Mouse (Mus musculus) right cerebral cortex, postnatal 25 days (tissue): ENCODE data around the gene Col8a2.

Experiments used
- DNase-seq: peaks from one replicate; pipeline ENCODE4 v3.0.0; 2022

Gene Col8a2

DNA sequence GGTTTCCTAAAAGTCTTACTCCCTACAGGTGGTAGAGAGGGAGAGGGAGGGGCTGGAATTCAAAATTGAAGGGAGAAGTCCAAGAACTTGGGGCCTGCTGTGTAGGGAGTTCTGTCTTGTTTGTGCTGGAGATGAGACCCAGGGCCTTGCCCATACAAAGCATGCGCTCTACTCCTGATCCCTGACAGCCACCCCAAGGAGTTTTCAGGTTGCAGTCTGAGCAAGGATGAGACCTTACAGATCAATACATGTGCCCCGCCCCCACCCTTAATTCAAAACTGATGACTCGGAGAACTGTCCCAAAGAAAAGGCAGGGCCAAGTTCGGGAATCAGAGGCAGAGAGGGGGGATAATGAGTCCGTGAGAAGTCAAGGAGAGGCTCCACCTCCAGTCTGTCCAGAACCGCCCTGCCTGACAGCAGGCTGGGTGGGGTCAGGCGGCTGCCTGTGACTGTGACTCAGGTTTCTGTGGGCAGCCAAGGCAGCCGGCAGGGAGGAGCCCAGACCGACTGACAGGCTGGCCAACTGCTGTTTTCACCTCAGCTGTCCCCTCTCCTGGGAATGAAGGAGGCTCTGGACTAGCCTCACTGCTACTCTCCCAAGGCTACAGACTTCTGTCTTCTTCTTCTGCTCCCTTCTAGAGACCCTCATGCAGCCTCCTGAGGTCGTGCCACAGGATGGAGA is 25.9 kb upstream of the Col8a2 start:
- no peak for DNase-seq

DNA sequence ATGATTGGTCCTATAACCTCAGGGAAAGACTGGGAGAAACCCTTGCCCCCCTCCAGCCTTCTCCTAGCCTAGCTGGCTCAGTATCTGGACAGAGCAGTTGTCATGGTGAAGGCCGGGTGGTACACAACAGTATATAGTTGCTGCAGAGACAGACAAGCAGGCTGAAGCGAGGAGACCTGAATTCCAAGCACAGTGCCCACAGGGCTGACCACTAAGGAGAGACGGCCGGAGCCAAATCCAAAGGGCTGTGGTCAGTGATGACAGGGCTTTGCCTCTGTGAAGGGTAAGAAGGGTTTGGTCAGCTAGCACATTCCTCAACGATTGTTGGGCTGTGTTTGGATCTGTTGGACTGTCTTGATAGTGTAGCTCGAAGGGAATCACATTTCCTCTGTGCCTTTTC is 25.3 kb upstream of the Col8a2 start:
- DNase-seq, result no peak

DNA sequence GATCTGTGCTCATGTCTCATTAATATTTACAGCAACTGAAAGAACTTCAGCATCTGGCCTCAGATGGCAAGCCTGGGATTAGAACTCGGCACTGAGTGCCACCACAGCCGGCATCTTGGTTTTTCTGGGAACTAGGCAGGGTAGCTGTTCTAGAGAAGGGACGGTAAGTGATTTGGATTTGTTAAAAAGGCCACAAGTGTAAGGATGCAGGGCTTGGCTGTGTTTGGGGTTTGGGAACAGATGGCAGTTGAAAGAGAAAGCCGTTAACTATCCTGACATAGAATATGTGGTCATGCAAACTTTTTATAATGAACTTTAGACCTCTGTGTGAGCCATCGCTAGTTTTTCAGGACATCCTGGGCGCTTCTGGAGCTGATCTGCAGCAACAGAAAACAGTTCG is 24.9 kb upstream of the Col8a2 start:
- DNase-seq, result no peak

DNA sequence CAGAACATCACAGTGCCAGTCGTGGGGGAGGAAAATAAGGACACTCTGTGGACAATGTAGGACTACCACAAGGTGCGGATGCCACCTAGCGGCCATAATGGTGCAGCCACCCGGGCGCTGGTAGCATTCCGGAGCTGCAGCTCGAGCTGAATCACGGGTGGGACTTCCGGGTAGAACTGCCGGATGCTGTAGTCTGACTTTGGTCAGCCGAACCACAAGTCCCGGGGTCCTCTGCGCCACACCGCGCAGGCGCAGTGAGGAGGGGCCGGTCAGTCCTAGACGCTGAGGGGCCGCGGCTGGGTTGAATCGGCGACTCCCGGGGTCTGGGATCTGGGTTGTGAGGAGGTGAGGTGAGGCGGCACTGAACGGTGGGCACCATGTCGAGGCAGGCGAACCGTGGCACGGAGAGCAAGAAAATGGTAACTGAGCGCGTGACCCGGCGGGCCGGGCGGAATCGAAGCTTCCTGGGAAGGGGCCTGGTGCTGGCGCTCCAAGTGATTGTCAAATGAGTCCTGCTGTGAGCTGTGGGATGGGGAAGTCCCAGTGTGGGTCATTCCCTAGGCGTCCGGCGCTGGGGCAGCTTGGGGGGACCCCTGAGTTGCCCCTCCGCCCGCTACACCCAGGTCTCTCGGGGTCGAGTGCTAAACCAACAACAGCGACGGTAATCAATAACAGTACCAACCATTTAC is 24.3 kb upstream of the Col8a2 start, which contains the start of gene Trappc3:
Gene Trappc3 (plus strand): TSS at position 207 of the 689 bp plus-strand sequence.
- DNase-seq, result peak; percentile 99

DNA sequence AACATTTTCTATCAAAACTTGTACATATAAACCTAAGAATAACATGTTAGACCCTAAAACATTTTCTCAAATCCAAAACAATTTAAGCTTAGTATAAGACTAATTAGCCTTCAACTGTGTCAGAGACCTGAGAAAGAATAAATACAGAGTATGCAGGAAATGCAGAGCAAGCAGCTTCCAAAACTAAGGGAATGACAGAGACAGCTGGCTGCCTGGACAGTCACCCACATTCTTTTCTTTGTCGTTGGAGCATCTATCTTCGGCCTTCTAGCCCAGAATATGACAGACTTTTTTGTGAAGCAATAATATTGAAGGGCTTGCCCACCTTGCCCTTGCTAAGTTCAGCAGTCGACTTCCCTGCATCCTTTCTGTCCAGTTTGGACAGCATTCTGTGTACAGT is 17.3 kb upstream of the Col8a2 start:
- no peak for DNase-seq

DNA sequence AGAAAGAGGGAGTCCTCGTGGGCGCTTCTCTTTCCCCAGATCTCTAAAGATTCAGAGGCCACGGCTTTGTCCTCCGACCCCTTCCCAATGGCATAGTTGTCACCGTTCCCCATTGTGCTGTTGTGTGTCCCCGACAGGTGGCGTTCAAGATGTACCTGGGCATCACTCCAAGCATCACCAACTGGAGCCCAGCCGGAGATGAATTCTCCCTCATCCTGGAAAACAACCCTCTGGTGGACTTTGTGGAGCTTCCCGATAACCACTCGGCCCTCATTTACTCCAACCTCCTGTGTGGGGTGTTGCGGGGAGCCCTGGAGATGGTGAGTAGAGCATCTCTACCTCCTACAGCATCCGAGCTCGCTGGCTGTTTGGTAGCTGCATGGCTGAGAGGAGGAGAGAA is 12.8 kb upstream of the Col8a2 start:
- no peak for DNase-seq

DNA sequence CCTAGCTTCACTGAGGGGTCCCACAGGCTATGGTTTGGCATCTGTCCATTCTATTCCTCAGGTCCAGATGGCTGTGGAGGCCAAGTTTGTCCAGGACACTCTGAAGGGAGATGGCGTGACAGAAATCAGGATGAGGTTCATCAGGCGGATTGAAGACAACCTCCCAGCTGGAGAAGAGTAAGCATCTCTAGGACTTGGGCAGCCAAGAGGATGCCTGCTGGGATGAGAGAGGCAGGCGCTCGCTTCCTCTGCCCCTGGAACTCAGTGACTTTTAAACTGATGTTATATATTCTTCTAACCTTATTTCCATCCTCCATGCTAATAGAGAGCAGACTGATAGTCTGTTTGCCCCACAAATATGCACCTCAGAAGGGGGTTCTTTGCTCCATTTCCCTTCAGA is 11.5 kb upstream of the Col8a2 start:
- DNase-seq, result no peak

DNA sequence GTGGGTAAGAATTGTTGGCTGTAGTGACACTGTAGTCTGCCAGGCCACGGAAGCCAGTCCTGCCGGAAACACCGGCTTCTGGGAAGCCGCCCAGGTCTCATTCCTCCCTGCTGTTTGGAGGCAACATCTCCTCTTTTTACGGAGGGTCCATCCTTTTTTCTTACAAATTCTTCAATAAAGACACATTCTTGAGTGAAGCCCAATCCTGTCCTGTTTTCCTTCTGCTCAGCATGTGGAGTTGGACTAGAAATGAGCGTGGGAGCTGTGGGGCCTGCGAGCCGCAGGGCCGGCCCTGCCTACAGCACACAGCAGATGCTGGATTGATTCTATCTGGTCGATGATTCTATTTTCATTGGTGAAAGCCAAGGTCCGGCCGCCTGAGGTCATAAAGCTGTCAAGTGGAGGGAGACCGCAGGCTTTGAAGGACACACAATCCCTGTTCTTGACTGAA is 10.9 kb upstream of the Col8a2 start:
- DNase-seq, result no peak

DNA sequence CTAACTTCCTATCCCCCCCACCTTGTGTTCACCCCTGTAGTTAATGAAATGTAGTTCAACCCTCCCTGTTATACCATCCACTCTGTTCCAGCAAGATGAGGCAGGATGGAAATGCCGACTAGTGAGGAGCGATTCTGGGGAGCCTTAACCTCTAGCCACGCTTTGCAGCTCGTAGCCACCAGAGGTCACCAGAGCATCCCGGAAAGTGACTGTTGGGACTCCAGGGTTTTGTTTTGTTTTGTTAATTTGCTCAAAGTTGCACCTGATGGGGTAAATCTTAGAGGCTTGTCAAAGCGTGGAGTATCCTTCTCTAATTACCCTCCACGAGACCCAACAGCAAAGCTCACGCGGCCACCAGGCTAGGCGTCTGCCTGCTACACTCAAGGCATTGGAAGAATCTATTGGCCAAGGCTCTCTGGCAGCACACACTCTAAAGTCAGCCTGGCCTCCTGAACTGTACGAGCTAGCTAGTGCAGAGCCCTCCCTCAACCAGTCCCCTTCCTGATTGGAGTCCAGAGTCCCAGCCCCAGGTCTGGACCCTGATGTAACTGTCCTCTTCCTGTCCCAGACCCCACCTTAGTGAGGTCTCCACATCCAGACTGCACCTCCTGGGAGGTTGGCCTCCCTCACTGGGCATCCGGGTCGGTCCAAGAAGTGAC is 8.6 kb upstream of the Col8a2 start:
- DNase-seq, result no peak

DNA sequence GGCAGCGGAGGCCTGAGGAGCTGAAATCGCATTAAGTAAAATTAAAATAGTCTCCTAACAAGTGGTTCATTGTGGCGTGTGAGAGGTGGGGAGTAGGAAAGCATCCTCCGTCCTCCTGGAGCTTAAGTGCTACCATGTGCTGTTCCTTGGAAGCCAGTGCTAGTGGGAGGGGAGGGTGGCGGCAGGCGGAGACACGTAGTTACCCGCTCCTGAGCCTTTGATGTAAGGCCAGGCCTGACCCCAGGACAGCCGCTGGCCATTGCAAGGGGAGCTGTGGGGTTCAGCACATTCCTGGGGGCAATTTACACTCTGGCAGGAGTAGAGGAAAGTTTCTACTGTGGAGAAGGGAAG is 8.1 kb upstream of the Col8a2 start:
- DNase-seq, result no peak

DNA sequence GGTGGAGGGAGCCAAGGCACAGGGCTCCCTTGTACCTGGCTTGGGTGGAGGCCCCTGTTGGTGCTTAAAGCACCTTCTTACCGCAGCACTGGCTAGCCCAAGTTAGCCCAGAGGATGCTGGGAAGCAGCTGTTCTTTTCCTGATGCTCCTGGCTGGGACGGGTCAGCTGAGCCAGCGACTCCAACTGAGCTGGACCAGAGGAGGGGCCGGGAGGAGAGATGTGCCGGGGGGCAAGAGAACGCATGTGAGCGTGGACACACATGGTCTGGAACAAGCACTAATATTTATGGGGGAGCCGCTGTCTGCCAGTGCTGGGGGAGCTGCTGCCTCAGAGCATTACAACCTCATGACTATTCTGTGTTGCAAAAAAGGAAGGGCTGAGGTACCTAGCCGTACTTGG is 7.6 kb upstream of the Col8a2 start:
- DNase-seq, result no peak

DNA sequence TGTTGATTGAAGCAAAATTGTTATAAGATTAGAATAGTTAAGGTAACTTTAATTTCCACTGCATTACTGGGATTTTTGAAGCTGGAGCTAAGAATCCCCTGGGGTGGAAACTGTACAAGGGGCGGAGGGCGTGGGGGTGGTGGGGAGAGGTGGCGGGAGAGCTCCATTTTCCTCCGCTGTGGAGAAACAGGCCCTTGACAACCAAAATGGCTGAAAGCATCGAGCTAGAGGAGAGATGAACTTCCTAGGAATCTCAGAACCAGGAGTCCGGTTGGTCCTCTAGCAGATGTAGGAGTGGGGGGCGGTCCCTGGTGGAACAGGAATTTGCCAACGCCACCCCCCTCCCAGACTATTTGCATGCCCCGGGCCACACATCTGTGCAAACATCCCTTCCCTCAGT is 4.9 kb upstream of the Col8a2 start:
- no peak for DNase-seq

DNA sequence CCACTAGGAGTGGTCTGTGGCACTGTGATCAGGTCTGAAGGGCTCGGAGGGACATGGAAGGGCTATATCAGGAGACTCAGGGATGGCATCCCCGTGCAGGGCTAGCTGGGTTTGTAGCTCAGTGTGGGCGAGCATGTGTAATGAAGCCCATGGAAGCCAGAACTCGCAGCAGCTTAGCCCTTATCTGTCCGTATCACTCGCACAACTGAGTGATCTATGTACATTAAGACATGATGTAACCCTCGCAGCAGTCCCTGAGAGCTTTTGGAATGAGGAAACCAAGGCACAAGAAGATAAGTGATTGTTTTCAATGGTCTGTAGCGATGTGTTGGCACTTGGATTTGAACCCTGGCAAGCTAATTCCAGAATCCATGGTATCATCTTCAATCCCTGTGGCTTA is 3.0 kb upstream of the Col8a2 start:
- no peak for DNase-seq

DNA sequence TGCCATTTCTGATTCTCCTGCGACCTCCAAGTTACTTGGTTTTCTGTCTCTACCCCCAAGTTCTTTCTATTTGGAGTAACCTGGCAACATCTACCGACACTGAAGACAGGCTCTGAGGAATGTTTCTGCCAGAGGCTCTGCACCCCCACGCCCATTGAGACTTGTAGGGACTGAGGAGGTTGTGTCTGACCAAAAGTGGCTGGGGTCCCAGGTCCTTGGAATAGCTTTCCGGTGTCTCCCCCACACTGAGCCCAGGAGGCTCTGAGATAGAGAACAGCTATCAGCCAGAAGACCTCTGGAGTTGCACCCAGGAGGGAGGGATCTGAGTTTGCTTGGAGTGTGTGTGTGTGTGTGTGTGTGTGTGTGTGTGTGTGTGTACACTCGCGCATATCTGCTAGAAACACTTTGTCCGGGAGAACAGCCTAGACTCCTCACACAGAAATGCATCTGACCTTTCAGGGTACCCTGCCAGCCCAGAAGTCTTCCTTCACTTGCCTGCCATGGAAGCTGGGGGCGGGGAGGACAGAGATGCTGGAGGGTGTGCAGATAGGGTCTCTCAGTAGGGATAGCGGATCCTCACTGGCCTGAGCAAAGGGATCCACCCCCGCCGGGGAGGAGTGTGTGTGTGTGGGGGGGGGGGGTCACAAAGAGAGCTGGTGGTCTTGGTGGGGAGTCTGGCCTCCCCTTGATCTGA is 856 bp downstream of the Col8a2 start:
- no peak for DNase-seq

DNA sequence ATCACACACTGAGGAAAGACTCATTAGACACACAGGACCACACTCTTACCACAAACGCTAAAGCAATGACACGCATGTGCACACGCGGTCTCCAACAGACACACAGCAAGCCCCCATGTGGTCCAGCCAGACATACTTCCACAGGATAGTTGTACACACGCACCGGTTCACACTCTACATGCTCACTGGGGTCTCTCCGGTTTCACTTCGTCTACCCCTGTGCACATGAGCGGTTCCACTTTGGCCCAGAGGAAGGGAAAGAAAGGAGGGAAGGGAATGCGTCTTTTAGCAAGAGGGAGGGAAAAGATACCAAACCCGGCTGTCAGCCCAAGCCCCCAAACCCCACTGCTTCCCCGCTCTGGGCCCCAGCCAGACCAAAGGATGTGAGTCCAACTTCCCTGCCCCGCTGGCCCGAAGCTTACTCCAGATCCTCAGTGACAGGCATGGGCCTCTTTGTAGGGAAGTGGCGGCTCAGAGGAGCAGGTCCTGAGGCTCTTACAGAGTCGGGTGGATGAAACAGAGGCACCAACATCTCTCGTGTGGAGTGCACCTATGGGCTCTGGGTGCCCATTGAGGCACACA is 1.6 kb downstream of the Col8a2 start:
- no peak for DNase-seq

DNA sequence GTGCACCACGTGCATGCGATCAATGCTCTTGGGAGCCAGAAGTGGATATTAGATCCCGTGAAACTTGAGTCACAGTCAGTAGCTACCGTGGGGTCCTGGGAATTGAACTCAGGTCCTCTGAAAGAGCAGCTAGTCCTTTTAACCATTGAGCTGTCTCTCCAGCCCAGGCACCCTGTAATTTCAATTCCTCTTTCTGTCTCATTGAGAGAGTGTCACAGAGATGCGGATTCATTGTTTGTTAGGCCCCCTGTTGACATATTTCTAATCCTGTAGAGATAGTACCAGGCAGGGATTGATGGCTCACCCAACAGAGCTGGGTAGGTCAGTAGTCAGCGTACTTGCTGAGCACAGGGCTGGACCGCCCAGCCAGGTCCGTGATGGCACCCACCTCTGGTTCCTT is 3.7 kb downstream of the Col8a2 start:
- no peak for DNase-seq

DNA sequence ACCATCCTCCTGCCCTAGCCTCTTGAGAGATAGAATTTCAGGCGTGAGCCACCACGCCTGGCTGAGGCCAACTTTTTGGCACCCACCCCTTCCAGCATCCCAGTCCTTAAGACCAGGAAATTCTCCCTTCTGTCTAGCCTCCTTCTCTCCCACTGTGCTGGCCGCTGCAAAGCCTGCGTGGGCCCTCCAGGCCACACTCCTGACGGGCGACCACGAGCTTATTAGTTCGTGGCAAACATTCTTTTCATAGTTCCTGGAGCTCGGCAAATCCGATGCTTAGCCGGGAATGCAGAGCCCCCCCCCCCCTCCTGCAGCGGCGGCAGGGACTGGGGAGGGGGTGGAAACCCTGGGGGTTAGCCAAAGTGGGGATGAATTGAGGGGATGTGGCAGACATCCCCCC is 4.6 kb downstream of the Col8a2 start:
- no peak for DNase-seq

DNA sequence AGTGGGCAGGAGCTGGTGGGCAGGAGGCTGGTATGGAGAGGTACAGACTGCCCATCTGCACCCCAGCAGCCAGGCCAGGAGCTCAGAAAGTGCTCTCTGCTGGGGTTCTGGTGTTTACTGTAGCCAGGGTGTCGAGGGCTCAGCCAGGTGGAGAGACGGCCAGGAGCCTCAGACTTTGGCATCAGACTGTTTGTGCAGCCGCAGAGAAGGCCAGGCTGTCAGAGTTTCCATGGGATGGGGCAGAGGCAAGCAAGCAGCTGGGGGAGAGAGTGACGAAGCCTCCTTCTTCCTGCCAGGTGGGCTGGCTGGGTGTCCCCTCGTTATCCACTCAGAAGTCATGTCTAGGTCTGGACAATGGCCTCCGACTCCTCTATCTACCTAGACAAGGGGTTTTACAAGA is 8.6 kb downstream of the Col8a2 start:
- no peak for DNase-seq

DNA sequence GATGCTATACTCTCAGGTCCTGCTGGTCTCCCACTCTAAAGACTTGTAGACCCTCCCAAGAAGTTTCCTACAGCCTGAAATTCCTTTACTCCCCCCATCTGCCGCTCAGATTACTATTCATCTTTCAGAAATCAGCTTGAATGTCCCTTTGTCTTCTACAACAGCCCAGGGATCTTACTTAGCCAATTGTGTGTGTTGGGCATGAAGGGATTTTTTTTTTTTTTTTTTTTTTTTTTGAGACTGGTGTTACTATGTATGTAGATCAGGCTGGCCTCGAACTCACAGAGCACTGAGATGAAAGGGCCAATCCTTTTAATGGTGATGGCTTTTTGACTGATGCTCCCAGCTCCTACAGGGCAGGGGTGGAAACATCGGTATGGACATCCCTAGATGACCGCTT is 9.3 kb downstream of the Col8a2 start:
- DNase-seq, result no peak

DNA sequence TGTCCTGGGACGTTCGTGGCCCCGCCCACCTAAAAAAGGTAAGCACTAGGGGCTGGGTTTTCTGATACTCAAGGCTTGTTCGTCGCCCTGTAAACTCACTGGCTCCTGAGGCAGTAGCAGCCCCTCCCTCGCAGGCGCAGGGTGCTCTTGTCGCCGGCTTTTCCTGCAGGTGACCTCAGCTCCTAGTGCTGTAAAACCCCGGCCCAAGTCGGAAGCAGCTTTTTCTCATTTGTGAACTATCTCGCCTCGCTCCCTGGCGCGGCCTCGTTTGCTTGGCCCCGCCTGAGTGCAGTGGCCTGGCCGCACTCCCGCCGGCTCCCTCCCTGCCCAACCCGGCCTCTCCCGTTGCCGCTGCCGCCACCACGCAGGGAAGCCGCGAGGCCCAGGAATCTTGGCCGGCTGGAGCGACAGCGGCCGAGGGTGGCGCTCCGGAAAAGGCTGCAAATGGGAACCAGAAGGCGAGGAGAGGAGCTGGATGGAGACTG is 10.1 kb downstream of the Col8a2 start:
- peak; percentile 51 for DNase-seq

DNA sequence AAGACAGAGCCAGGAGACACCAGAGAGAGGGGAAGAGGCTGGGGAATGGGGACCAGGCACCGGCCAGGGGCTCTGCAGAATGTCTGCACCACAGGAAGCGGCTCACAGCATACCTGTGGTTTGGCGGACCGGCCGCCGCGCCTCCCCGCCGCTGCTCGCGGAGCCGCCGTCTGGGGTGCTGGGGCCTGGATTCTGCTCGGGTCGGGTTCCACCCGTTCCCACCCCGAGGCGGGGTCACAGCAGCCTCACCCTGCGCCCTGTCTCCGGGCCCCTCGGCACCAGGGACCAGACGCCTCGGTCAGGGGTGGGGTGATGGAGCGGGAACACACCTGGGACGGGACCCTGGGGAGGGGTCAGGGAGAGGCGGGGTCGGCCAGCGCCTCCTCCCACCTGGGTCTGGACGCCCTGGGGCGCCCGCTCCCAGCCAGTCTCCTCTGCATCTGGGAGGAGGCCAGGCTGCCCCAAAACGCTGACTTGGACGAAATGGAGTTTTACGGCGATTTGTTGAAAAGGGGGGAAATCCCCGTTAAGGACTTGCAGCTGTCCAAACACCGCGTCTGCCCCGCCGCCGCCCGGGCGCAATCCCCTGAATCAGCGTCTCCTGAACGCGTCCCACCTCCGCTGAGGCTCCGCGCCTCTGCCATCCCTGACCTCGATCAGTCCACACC is 14.5 kb downstream of the Col8a2 start:
- no peak for DNase-seq

DNA sequence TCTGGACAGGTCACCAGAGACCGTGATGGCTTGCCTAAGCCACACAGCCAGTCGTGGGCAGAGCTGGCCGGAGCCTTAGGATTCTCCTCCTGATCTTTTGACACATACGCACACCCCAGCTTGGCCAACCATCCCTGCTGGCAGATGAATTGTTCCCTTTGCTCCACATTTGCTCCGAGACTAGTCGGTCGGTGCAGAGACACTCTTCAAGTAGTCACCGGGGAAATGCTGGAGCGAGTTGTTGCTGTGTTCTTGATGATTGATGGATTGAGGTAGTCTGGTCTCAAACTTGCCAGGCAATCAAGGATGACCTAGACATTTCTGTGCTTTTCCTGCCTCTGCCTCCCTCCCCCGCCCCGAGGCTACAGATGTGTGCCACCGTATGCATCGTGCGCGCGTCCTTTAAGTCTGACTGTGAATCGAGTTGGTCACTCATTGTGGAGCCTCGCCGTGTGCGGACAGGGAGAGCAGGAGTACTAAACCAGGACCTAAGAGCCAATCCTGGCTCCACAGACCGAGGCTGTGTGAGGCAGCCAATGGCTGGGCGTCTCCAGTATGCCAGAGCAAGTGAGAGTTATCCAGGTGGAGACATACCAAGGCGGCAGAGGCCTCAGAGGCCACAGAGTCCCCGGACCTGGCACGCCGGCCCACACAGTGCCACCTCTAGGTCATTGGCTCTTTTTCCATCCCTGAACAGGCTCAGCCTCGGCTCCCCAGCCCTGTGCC is 15.2 kb downstream of the Col8a2 start:
- no peak for DNase-seq
